Mouse (Mus musculus): ENCODE data around the gene Tgif1.

DNA sequence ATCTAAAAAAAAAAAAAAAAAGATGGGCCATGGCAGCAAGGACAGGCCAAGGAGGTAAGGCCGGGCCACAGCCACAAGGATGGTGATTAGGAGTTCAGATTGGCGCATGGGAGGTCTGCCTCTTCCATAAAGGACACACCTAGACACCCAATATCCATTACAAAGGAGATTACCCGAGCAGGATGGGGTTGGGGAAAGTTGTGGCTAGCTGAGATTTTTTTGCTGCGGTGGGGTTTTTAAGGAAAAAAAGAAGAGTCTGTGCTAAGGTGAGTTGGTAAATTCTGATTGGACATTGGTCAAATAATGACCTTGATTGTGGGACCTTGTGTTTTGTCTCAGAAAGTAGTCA is 25.2 kb downstream of the Tgif1 start:
- TF ChIP-seq POLR2A (IDR thresholded peaks at IDR 0.05; ENCODE audit: borderline replicate concordance, extremely low read depth, insufficient read depth, insufficient read length, poor library complexity, severe bottlenecking) (no peak), CTCF (IDR thresholded peaks at IDR 0.05; ENCODE audit: borderline replicate concordance, extremely low read depth, insufficient read depth, insufficient read length) (no peak)

Data from brain, embryonic 14.5 days (tissue).